Mouse (Mus musculus): ENCODE measurements around the gene Msgn1. TPM values are rescaled to one million over a fixed set of nuclear protein-coding genes. Genes with fewer than 3 reads are reported as not detected.

Gene Msgn1
- polyA plus RNA-seq (2014; fragmentation: Nextera tagmentation; extraction: Ambion mirVana) = not detected in 2 replicates

DNA sequence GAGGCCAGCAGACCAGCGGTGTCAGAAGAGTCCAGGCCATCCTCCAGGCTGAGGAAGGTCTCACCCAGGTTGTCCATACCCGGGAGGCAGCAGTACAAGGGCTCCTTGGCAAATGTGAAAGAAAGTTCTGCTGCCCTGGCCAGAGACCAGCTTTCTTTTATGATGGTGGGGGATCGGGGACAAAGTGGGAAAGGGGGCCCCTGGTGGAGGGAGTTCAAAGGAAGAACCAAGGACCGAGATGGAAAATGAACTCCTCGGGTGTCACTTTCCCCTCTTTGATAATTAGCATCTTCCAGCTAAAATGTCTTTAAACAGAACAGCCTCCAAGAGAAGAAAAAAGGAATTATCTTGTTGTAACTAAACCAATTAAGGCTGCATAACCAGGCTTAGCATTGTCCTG, at the start of gene Msgn1:
TSS of gene Msgn1 (minus strand) at position 101 of the 400 bp plus-strand sequence.
- WGBS = 35% methylated on average over 5 of the region's 5 CpGs
- Histone ChIP-seq H3K36me3 (ENCODE audit: control insufficient read depth, insufficient read depth, low read length) (no peaks in the 10 kb centered on the region), H3K4me1 (replicated peaks; ENCODE audit: control insufficient read depth, insufficient read depth, low read length) (no peaks in the 10 kb centered on the region), H3K27me3 (ENCODE audit: control insufficient read depth, insufficient read depth, low read length) (no peaks in the 10 kb centered on the region), H3K4me3 (ENCODE audit: low read depth, low read length) (no peak within 1 kb of the TSS), H3K4me2 (ENCODE audit: low read depth, low read length, severe bottlenecking) (no peak within 1 kb of the TSS), H3K9ac (ENCODE audit: low read length) (no peak within 1 kb of the TSS), H3K9me3 (ENCODE audit: control insufficient read depth, low read length) (no peaks in the 10 kb centered on the region), H3K27ac (ENCODE audit: low read depth, low read length) (no peak within 1 kb of the TSS)
- DNase-seq (ENCODE audit: low spot score) (no peak), ATAC-seq (replicated peaks; ENCODE audit: low FRiP score) (no peak)

DNA sequence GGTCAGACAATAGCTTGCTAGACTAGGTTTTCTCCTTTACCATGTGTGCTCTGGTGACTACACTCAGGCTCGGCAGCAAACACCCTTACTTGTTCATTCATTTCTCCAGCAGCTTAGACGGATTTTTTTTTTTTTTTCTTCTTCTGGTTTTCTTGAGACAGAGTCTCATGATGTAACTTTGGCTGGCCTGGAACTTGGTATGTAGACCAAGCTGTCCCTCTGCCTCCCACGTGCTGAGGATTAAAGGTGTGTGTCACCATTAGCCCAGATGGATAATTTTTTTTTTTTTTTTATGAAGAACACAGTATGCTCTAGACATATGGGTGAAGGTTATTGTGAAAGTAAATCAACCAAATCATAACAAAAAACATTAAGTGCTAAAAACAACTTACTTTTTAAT, 41.5 kb upstream of the Msgn1 start:
- Histone ChIP-seq H3K4me2 (ENCODE audit: low read depth, low read length, severe bottlenecking) (no peak overlapping the region), H3K9me3 (ENCODE audit: control insufficient read depth, low read length) (no peaks in the 10 kb centered on the region), H3K4me3 (ENCODE audit: low read depth, low read length) (no peak overlapping the region), H3K27ac (ENCODE audit: low read depth, low read length) (no peak overlapping the region), H3K27me3 (ENCODE audit: control insufficient read depth, insufficient read depth, low read length) (no peaks in the 10 kb centered on the region), H3K36me3 (ENCODE audit: control insufficient read depth, insufficient read depth, low read length) (peaks cover 5% of the 10 kb centered on the region; the same call in 1 of the 2 replicates), H3K9ac (ENCODE audit: low read length) (no peak overlapping the region), H3K4me1 (replicated peaks; ENCODE audit: control insufficient read depth, insufficient read depth, low read length) (no peaks in the 10 kb centered on the region)
- ATAC-seq (replicated peaks; ENCODE audit: low FRiP score) (no peak), DNase-seq (ENCODE audit: low spot score) (no peak)
- 89% methylated on average over 3 of the region's 3 CpGs for WGBS

DNA sequence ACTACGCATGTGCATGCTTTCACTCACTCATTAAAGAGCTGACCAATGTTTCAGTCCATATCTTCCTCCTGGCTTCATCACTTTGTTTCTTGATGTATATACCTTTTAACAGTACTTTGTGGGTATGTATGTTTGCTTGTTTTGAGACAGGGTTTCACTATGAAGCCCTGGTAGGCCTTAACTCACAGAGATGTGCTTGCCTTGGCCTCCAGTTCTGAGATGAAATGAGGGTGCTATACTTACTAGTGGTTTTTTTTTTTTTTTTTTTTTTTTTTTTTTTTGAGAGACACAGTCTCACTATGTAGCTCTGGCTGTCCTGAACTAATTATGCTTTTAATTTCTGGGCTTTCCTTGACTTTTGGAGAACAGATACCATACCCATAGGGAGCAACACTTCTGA, 38.7 kb upstream of the Msgn1 start:
- DNase-seq (ENCODE audit: low spot score) (no peak), ATAC-seq (replicated peaks; ENCODE audit: low FRiP score) (no peak)
- WGBS = 100% methylated on average over 1 of the region's 1 CpGs
- no peak overlapping the region for H3K27ac ChIP-seq (ENCODE audit: low read depth, low read length)
- H3K9me3 ChIP-seq (ENCODE audit: control insufficient read depth, low read length) = no peaks in the 10 kb centered on the region
- no peaks in the 10 kb centered on the region for H3K4me1 ChIP-seq (replicated peaks; ENCODE audit: control insufficient read depth, insufficient read depth, low read length)
- no peak overlapping the region for H3K4me3 ChIP-seq (ENCODE audit: low read depth, low read length)
- H3K4me2 ChIP-seq (ENCODE audit: low read depth, low read length, severe bottlenecking) = no peak overlapping the region
- no peaks in the 10 kb centered on the region for H3K27me3 ChIP-seq (ENCODE audit: control insufficient read depth, insufficient read depth, low read length)
- no peak overlapping the region for H3K9ac ChIP-seq (ENCODE audit: low read length)
- no peaks in the 10 kb centered on the region for H3K36me3 ChIP-seq (ENCODE audit: control insufficient read depth, insufficient read depth, low read length)

DNA sequence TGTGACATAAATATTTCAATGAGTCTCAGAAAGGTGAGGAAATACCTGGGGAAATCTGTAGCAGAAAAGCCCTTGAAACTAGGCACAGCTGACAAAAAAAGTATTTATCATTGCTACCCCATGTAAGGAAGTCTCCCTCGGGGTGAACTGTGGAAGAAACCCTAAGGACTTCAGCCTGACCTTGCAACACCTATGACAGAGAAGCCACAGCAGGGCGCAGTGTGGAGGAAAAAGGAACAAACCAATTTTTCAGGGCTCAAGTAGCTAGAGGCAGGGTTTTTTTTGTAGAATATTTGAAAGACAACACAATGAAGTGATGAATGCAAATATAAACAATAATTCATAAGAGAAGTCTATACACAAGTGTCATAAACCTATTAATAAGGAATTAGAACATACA, 27.2 kb upstream of the Msgn1 start:
- no peaks in the 10 kb centered on the region for H3K4me1 ChIP-seq (replicated peaks; ENCODE audit: control insufficient read depth, insufficient read depth, low read length)
- H3K4me2 ChIP-seq (ENCODE audit: low read depth, low read length, severe bottlenecking) = no peak overlapping the region
- no peak overlapping the region for H3K4me3 ChIP-seq (ENCODE audit: low read depth, low read length)
- WGBS = 85% methylated on average over 2 of the region's 2 CpGs
- H3K27me3 ChIP-seq (ENCODE audit: control insufficient read depth, insufficient read depth, low read length) = no peaks in the 10 kb centered on the region
- DNase-seq (ENCODE audit: low spot score) (no peak), ATAC-seq (replicated peaks; ENCODE audit: low FRiP score) (no peak)
- no peak overlapping the region for H3K27ac ChIP-seq (ENCODE audit: low read depth, low read length)
- H3K9me3 ChIP-seq (ENCODE audit: control insufficient read depth, low read length) = no peaks in the 10 kb centered on the region
- no peak overlapping the region for H3K9ac ChIP-seq (ENCODE audit: low read length)
- H3K36me3 ChIP-seq (ENCODE audit: control insufficient read depth, insufficient read depth, low read length) = no peaks in the 10 kb centered on the region

DNA sequence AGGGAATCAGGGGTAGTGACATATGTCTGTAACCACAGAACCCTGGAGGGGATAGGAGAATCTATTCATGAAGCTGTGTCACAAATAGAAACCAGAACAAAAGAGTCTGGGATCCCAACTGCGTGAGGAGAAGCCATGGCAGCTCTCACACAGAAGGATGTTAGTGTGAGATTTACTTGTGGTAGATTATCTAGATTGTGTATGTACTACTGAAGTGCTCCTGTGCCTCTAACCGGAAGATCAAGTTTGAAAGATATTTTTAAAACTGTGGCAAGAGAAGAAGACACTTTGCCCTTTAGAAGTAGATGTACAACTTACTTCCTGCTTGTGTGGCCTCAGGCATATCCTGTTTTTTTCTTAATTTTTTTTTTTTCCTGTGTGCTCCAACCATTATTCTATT, 21.5 kb upstream of the Msgn1 start:
- no peak overlapping the region for H3K27ac ChIP-seq (ENCODE audit: low read depth, low read length)

DNA sequence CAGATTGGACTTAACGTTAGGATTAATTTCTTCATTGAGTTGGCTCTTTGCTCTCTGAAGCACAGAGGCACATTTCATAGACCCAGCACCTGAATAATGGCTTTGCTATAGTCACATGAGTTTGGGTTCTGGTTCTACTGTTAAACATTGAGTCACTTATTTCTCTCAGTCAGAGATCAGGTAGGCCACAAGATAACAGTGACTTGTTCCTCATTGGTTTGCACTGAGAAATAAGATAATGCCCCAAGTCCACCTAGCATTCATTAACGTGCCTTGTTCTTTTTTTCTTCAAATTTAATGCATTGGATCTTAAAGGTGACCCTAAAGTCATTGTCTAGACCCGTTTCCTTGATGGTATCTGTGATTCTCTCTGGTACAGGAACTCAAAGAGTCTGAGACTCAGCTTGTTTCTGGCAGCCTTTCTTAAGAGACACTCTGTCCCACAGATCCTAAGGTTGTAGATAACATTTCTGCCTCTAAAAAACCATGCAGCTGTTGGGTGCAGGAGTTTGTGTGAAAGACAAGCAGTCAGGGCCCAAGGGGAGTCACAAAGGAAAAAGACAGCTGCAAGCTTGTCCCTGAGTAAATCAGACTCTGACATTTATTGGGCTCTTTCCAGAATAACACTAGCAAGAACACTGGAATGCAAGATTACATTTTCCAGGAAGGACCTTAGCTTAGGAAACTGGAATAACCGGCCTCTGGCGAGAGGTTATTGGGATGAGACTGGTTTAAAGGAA, 17.9 kb upstream of the Msgn1 start:
- H3K4me1 ChIP-seq (replicated peaks; ENCODE audit: control insufficient read depth, insufficient read depth, low read length) = peaks cover 2% of the 10 kb centered on the region; the same call in 1 of the 2 replicates
- 84% methylated on average over 5 of the region's 5 CpGs for WGBS
- H3K27ac ChIP-seq (ENCODE audit: low read depth, low read length) = no peak overlapping the region
- no peaks in the 10 kb centered on the region for H3K36me3 ChIP-seq (ENCODE audit: control insufficient read depth, insufficient read depth, low read length)
- H3K4me2 ChIP-seq (ENCODE audit: low read depth, low read length, severe bottlenecking) = no peak overlapping the region
- ATAC-seq (replicated peaks; ENCODE audit: low FRiP score) = no peak
- no peak overlapping the region for H3K9ac ChIP-seq (ENCODE audit: low read length)
- DNase-seq (ENCODE audit: low spot score) = no peak
- no peaks in the 10 kb centered on the region for H3K27me3 ChIP-seq (ENCODE audit: control insufficient read depth, insufficient read depth, low read length)
- no peaks in the 10 kb centered on the region for H3K9me3 ChIP-seq (ENCODE audit: control insufficient read depth, low read length)
- H3K4me3 ChIP-seq (ENCODE audit: low read depth, low read length) = no peak overlapping the region

More for the DNA sequence above, 21.5 kb upstream of the Msgn1 start:
- ATAC-seq (replicated peaks; ENCODE audit: low FRiP score) = no peak
- no peak for DNase-seq (ENCODE audit: low spot score)
- no peaks in the 10 kb centered on the region for H3K4me1 ChIP-seq (replicated peaks; ENCODE audit: control insufficient read depth, insufficient read depth, low read length)
- H3K4me2 ChIP-seq (ENCODE audit: low read depth, low read length, severe bottlenecking) = no peak overlapping the region
- H3K9ac ChIP-seq (ENCODE audit: low read length) = no peak overlapping the region
- no peak overlapping the region for H3K4me3 ChIP-seq (ENCODE audit: low read depth, low read length)
- no peaks in the 10 kb centered on the region for H3K36me3 ChIP-seq (ENCODE audit: control insufficient read depth, insufficient read depth, low read length)
- no peaks in the 10 kb centered on the region for H3K27me3 ChIP-seq (ENCODE audit: control insufficient read depth, insufficient read depth, low read length)
- WGBS = 84% methylated on average over 2 of the region's 2 CpGs
- H3K9me3 ChIP-seq (ENCODE audit: control insufficient read depth, low read length) = no peaks in the 10 kb centered on the region

DNA sequence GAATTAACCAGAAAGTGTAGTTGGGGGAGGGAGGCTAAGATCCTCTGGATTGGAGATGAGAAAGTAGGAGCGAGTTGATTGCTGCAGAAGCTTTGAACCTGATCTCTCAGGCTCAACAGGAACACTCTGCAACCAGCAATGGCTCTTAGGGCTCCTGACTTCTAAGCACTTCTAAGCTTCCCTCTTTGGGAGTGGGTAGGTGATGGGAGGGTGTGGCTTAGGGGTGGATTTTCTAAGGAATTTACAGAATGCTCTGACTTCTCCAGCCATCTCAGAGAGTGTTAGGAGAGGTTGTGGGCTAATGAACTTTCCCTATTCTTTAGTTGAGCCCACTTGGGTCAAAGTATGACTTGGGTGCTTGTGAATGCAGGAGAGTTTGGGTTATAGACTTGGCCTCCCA, 17.4 kb upstream of the Msgn1 start:
- Histone ChIP-seq H3K36me3 (ENCODE audit: control insufficient read depth, insufficient read depth, low read length) (no peaks in the 10 kb centered on the region), H3K9ac (ENCODE audit: low read length) (no peak overlapping the region), H3K27ac (ENCODE audit: low read depth, low read length) (no peak overlapping the region), H3K4me1 (replicated peaks; ENCODE audit: control insufficient read depth, insufficient read depth, low read length) (peaks cover 2% of the 10 kb centered on the region; the same call in 1 of the 2 replicates), H3K27me3 (ENCODE audit: control insufficient read depth, insufficient read depth, low read length) (no peaks in the 10 kb centered on the region), H3K4me2 (ENCODE audit: low read depth, low read length, severe bottlenecking) (no peak overlapping the region), H3K9me3 (ENCODE audit: control insufficient read depth, low read length) (no peaks in the 10 kb centered on the region), H3K4me3 (ENCODE audit: low read depth, low read length) (no peak overlapping the region)
- 35% methylated on average over 1 of the region's 1 CpGs for WGBS
- DNase-seq (ENCODE audit: low spot score) (no peak), ATAC-seq (replicated peaks; ENCODE audit: low FRiP score) (no peak)

DNA sequence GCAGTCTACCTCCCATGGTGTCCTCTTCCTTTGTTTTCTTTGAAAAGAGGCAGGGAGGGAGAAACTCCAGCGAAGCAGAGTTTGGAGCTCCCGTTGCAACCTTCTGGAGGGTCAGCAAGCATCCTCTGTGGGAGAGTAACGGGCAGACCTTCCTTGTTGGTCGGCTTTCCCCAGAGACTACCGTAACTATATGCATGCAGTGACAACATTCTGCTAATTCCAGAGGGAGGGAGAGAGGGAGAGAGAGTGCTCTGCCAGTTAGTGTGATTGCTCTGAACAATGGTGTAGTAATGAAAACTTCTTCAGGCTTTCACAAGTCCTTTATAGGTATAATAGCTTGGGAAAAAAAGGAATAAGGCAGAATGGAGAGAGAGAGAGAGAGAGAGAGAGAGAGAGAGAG, 15.9 kb upstream of the Msgn1 start:
- no peak overlapping the region for H3K27ac ChIP-seq (ENCODE audit: low read depth, low read length)
- no peak for DNase-seq (ENCODE audit: low spot score)
- 3% methylated on average over 5 of the region's 5 CpGs for WGBS
- no peaks in the 10 kb centered on the region for H3K36me3 ChIP-seq (ENCODE audit: control insufficient read depth, insufficient read depth, low read length)
- no peak overlapping the region for H3K4me3 ChIP-seq (ENCODE audit: low read depth, low read length)
- H3K9ac ChIP-seq (ENCODE audit: low read length) = no peak overlapping the region
- no peak overlapping the region for H3K4me2 ChIP-seq (ENCODE audit: low read depth, low read length, severe bottlenecking)
- ATAC-seq (replicated peaks; ENCODE audit: low FRiP score) = no peak
- no peaks in the 10 kb centered on the region for H3K9me3 ChIP-seq (ENCODE audit: control insufficient read depth, low read length)
- no peaks in the 10 kb centered on the region for H3K27me3 ChIP-seq (ENCODE audit: control insufficient read depth, insufficient read depth, low read length)
- peaks cover 2% of the 10 kb centered on the region; the same call in 1 of the 2 replicates for H3K4me1 ChIP-seq (replicated peaks; ENCODE audit: control insufficient read depth, insufficient read depth, low read length)

DNA sequence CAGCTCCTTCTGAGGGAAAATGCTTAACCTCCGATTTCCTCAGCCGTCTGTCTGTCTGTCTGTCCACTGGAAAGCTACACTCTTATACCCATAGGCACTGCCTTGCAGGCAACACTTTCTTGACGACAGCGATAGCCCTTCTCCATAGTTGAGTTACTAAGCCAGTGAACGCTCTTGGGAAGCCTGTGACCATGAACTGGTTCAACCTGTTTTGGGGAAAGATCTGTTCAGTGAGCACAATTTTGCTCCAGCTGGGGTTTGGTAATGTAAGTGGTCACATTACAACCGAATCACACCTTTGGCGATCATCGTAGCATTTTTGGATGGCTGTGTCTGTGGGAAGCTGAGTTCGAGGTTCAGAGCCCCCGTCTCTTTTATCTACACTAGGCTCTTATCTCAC, 14.3 kb upstream of the Msgn1 start:
- Histone ChIP-seq H3K36me3 (ENCODE audit: control insufficient read depth, insufficient read depth, low read length) (no peaks in the 10 kb centered on the region), H3K4me1 (replicated peaks; ENCODE audit: control insufficient read depth, insufficient read depth, low read length) (peaks cover 2% of the 10 kb centered on the region; the same call in 1 of the 2 replicates), H3K4me3 (ENCODE audit: low read depth, low read length) (no peak overlapping the region), H3K27ac (ENCODE audit: low read depth, low read length) (no peak overlapping the region), H3K4me2 (ENCODE audit: low read depth, low read length, severe bottlenecking) (no peak overlapping the region), H3K27me3 (ENCODE audit: control insufficient read depth, insufficient read depth, low read length) (no peaks in the 10 kb centered on the region), H3K9ac (ENCODE audit: low read length) (no peak overlapping the region), H3K9me3 (ENCODE audit: control insufficient read depth, low read length) (no peaks in the 10 kb centered on the region)
- WGBS = 92% methylated on average over 10 of the region's 10 CpGs
- ATAC-seq (replicated peaks; ENCODE audit: low FRiP score) = no peak
- DNase-seq (ENCODE audit: low spot score) = no peak
